Mouse (Mus musculus): ENCODE data around the gene Alkbh6.

Alkbh6 gene

GRCm38 (mm10) chr7:30328379-30328778, 19.9 kb downstream of the Alkbh6 start:
- no peak for DNase-seq (ENCODE audit: inconsistent ontology term)

- DNase-seq (ENCODE audit: inconsistent ontology term): peak; percentile 74
These were observed 23.4 kb downstream of the Alkbh6 start for GRCm38 (mm10) chr7:30331887-30332286.

GRCm38 (mm10) chr7:30332622-30333259, 24.2 kb downstream of the Alkbh6 start:
- no peak for DNase-seq (ENCODE audit: inconsistent ontology term)

GRCm38 (mm10) chr7:30333436-30333835, 24.9 kb downstream of the Alkbh6 start:
- peak; percentile 62 for DNase-seq (ENCODE audit: inconsistent ontology term)

GRCm38 (mm10) chr7:30334563-30334962, 26.0 kb downstream of the Alkbh6 start:
- no peak for DNase-seq (ENCODE audit: inconsistent ontology term)

- no peak for DNase-seq (ENCODE audit: inconsistent ontology term)
These were observed 27.2 kb downstream of the Alkbh6 start for GRCm38 (mm10) chr7:30335688-30336087.

GRCm38 (mm10) chr7:30336384-30336783, 27.9 kb downstream of the Alkbh6 start:
- DNase-seq (ENCODE audit: inconsistent ontology term): peak; percentile 83

GRCm38 (mm10) chr7:30339432-30340109, 31.1 kb downstream of the Alkbh6 start:
- no peak for DNase-seq (ENCODE audit: inconsistent ontology term)

GRCm38 (mm10) chr7:30346635-30347379, 38.3 kb downstream of the Alkbh6 start:
- DNase-seq (ENCODE audit: inconsistent ontology term): peak; percentile 52

GRCm38 (mm10) chr7:30347828-30348227, 39.3 kb downstream of the Alkbh6 start:
- DNase-seq (ENCODE audit: inconsistent ontology term): peak; percentile 75

GRCm38 (mm10) chr7:30353279-30353822, 44.8 kb downstream of the Alkbh6 start:
- peak; percentile 55 for DNase-seq (ENCODE audit: inconsistent ontology term)

- peak; percentile 22 for DNase-seq (ENCODE audit: inconsistent ontology term)
These were observed 45.5 kb downstream of the Alkbh6 start for GRCm38 (mm10) chr7:30354059-30354458.

GRCm38 (mm10) chr7:30358378-30359186, 50.1 kb downstream of the Alkbh6 start:
- no peak for DNase-seq (ENCODE audit: inconsistent ontology term)

- no peak for DNase-seq (ENCODE audit: inconsistent ontology term)
These were observed 50.9 kb downstream of the Alkbh6 start for GRCm38 (mm10) chr7:30359276-30359865.

GRCm38 (mm10) chr7:30360028-30360427, 51.5 kb downstream of the Alkbh6 start:
- no peak for DNase-seq (ENCODE audit: inconsistent ontology term)

- DNase-seq (ENCODE audit: inconsistent ontology term): peak; percentile 78
These were observed 54.3 kb downstream of the Alkbh6 start, which contains the start of gene Lrfn3 for GRCm38 (mm10) chr7:30362652-30363343. TSS of gene Lrfn3 (minus strand) at chr7:30362772.

- no peak for DNase-seq (ENCODE audit: inconsistent ontology term)
These were observed 54.8 kb downstream of the Alkbh6 start for GRCm38 (mm10) chr7:30363344-30363738.

Data from Muller cell, postnatal 12 days (primary cell).